Mouse (Mus musculus) bone marrow macrophage, adult 2 months (primary cell): ENCODE data around the gene Alk.

Experiments
- CTCF ChIP-seq: IDR thresholded peaks from 2 replicates; pipeline ENCODE4 v1.5.1; 2012; ENCODE audit warnings: low read depth, mild to moderate bottlenecking, low read length, moderate library complexity
- POLR2A ChIP-seq: IDR thresholded peaks from 2 replicates; pipeline ENCODE4 v1.6.1; 2012; ENCODE audit warnings: mild to moderate bottlenecking, low read depth, low read length, borderline replicate concordance

DNA sequence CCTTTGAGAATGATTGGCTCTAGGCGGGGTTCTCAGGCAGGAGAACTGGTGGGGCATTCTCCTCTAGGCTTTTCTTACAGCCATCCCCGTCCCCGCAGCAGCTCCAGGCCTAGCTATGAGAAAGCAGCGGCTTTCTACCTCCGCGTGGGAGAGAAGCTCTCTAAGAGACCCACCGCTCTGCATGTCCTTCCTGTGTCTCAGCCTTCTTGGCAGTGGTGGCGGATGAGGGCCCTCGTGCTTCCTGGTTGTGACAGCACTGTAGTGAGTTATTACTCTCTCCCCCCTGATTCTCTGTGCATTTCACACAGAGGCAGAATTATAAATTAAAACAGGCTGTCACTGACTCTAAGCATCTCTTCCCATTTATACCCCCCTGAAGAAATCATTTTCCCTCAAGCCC, 618.0 kb downstream of the Alk start:
- TF ChIP-seq POLR2A (no peak), CTCF (no peak)
